Mouse (Mus musculus): ENCODE measurements around the gene Cib1. TPM values are rescaled to one million over a fixed set of nuclear protein-coding genes. Genes with fewer than 3 reads are reported as not detected.

Cib1 gene
- polyA plus RNA-seq (2015; fragmentation: Illumina TruSeq; extraction: RNeasy Lipid Tissue Mini Kit (QIAGEN cat#74804); ENCODE audit: low read depth, low replicate concordance) = 41.7 TPM

GRCm38 (mm10) chr7:80232489-80233029 lies at the start of gene Cib1, which contains the start of gene Gdpgp1:
Gene Cib1 (minus strand): TSS chr7:80232813.
Gene Gdpgp1 (plus strand): TSS chr7:80232865.

GRCm38 (mm10) chr7:80268897-80269750 lies 36.5 kb upstream of the Cib1 start, which contains the start of gene Vps33b:
Gene Vps33b (plus strand): TSS chr7:80269649.

GRCm38 (mm10) chr7:80260625-80261371 lies 28.2 kb upstream of the Cib1 start, which contains the start of gene Ngrn:
Gene Ngrn (plus strand): TSS chr7:80261215.

GRCm38 (mm10) chr7:80246148-80246721 lies 13.6 kb upstream of the Cib1 start, which contains the start of gene Ttll13:
Gene Ttll13 (plus strand): TSS chr7:80246376.

GRCm38 (mm10) chr7:80186531-80187296 lies 45.9 kb downstream of the Cib1 start, which contains the start of gene Sema4b:
Gene Sema4b (plus strand): TSS chr7:80186841.

Other genes with a start within 250 kb of the Cib1 start
- gene Zfp710, start 208.0 kb downstream of the Cib1 start, polyA plus RNA-seq (2015; fragmentation: Illumina TruSeq; extraction: RNeasy Lipid Tissue Mini Kit (QIAGEN cat#74804); ENCODE audit: low read depth, low replicate concordance) = 11.7 TPM
- 62.9 TPM for gene Idh2, start 117.4 kb downstream of the Cib1 start, polyA plus RNA-seq (2015; fragmentation: Illumina TruSeq; extraction: RNeasy Lipid Tissue Mini Kit (QIAGEN cat#74804); ENCODE audit: low read depth, low replicate concordance)
- gene Sema4b, start 46.0 kb downstream of the Cib1 start, polyA plus RNA-seq (2015; fragmentation: Illumina TruSeq; extraction: RNeasy Lipid Tissue Mini Kit (QIAGEN cat#74804); ENCODE audit: low read depth, low replicate concordance) = 6.8 TPM
- gene Gdpgp1, start 52 bp upstream of the Cib1 start, polyA plus RNA-seq (2015; fragmentation: Illumina TruSeq; extraction: RNeasy Lipid Tissue Mini Kit (QIAGEN cat#74804); ENCODE audit: low read depth, low replicate concordance) = 5.0 TPM
- gene Ttll13, start 13.6 kb upstream of the Cib1 start, polyA plus RNA-seq (2015; fragmentation: Illumina TruSeq; extraction: RNeasy Lipid Tissue Mini Kit (QIAGEN cat#74804); ENCODE audit: low read depth, low replicate concordance) = 0.54 TPM
- gene Ngrn, start 28.4 kb upstream of the Cib1 start, polyA plus RNA-seq (2015; fragmentation: Illumina TruSeq; extraction: RNeasy Lipid Tissue Mini Kit (QIAGEN cat#74804); ENCODE audit: low read depth, low replicate concordance) = 62.8 TPM
- gene Vps33b, start 36.8 kb upstream of the Cib1 start, polyA plus RNA-seq (2015; fragmentation: Illumina TruSeq; extraction: RNeasy Lipid Tissue Mini Kit (QIAGEN cat#74804); ENCODE audit: low read depth, low replicate concordance) = 17.2 TPM
- 1.1 TPM for gene Prc1, start 61.6 kb upstream of the Cib1 start, polyA plus RNA-seq (2015; fragmentation: Illumina TruSeq; extraction: RNeasy Lipid Tissue Mini Kit (QIAGEN cat#74804); ENCODE audit: low read depth, low replicate concordance)
- gene Rccd1, start 91.6 kb upstream of the Cib1 start, polyA plus RNA-seq (2015; fragmentation: Illumina TruSeq; extraction: RNeasy Lipid Tissue Mini Kit (QIAGEN cat#74804); ENCODE audit: low read depth, low replicate concordance) = 15.3 TPM
- 24.8 TPM for gene Unc45a, start 108.2 kb upstream of the Cib1 start, polyA plus RNA-seq (2015; fragmentation: Illumina TruSeq; extraction: RNeasy Lipid Tissue Mini Kit (QIAGEN cat#74804); ENCODE audit: low read depth, low replicate concordance)
- gene Hddc3, start 110.3 kb upstream of the Cib1 start, polyA plus RNA-seq (2015; fragmentation: Illumina TruSeq; extraction: RNeasy Lipid Tissue Mini Kit (QIAGEN cat#74804); ENCODE audit: low read depth, low replicate concordance) = 52.0 TPM
- gene Man2a2, start 138.6 kb upstream of the Cib1 start, polyA plus RNA-seq (2015; fragmentation: Illumina TruSeq; extraction: RNeasy Lipid Tissue Mini Kit (QIAGEN cat#74804); ENCODE audit: low read depth, low replicate concordance) = 108 TPM
- 3.5 TPM for gene Fes, start 155.1 kb upstream of the Cib1 start, polyA plus RNA-seq (2015; fragmentation: Illumina TruSeq; extraction: RNeasy Lipid Tissue Mini Kit (QIAGEN cat#74804); ENCODE audit: low read depth, low replicate concordance)
- gene Furin, start 172.6 kb upstream of the Cib1 start, polyA plus RNA-seq (2015; fragmentation: Illumina TruSeq; extraction: RNeasy Lipid Tissue Mini Kit (QIAGEN cat#74804); ENCODE audit: low read depth, low replicate concordance) = 18.4 TPM

Data from brain, adult 10 weeks (tissue).